ENCODE assay signal across 12 mouse cellular contexts in genomic region chrX:95445866-95446265, GRCm38 (mm10). TPM values are rescaled to one million over a fixed set of nuclear protein-coding genes. Genes with fewer than 3 reads are reported as not detected.
DNase-seq lines count a peak whose midpoint lies in the region; ATAC-seq and TF ChIP-seq lines count a peak whose summit lies in the region.
"Had no signal": no experiment of that assay in that cellular context is flagged by ENCODE, and none has a peak within 500 bp of the region (broad histone marks: within the 10 kb centered on the region; RNA-seq: fewer than 3 reads in every experiment).

No protein-coding gene starts in this region.

- H3K4me1 ChIP-seq in kidney, adult 2 months (ENCODE audit: control insufficient read depth, insufficient read depth, low read length), result no peaks in the 10 kb centered on the region; the same call in 1 of the 2 replicates
- H3K4me1 ChIP-seq in lung, embryonic 14.5 days (ENCODE audit: insufficient read depth), result no peaks in the 10 kb centered on the region
- H3K4me1 ChIP-seq in thymus, adult 2 months (replicated peaks; ENCODE audit: control insufficient read depth, insufficient read depth, low read length), result peaks cover 10% of the 10 kb centered on the region
- H3K4me1 ChIP-seq: intestine, embryonic 15.5 days had no signal

- H3K4me3 ChIP-seq in kidney, adult 2 months (ENCODE audit: insufficient read depth, low read depth, low read length), result no peak overlapping the region
- no peak overlapping the region for H3K4me3 ChIP-seq in lung, embryonic 14.5 days (ENCODE audit: low read depth, low read length)
- H3K4me3 ChIP-seq in thymus, adult 2 months (ENCODE audit: control insufficient read depth, insufficient read depth, low read length), result no peak overlapping the region

- WGBS in kidney, adult 2 months, result 41% methylated on average over 2 of the region's 2 CpGs
- WGBS in lung, embryonic 14.5 days, result 51% methylated on average over 2 of the region's 2 CpGs
- WGBS in thymus, adult 2 months, result 97% methylated on average over 2 of the region's 2 CpGs

- H3K36me3 ChIP-seq in kidney, adult 2 months (ENCODE audit: control insufficient read depth, insufficient read depth, low read length), result no peaks in the 10 kb centered on the region
- H3K36me3 ChIP-seq in lung, embryonic 14.5 days (ENCODE audit: insufficient read depth), result no peaks in the 10 kb centered on the region
- H3K36me3 ChIP-seq in thymus, adult 2 months (ENCODE audit: control insufficient read depth, insufficient read depth, low read length), result no peaks in the 10 kb centered on the region
- H3K36me3 ChIP-seq: intestine, embryonic 15.5 days had no signal

- H3K27me3 ChIP-seq in kidney, adult 2 months (replicated peaks; ENCODE audit: control insufficient read depth, insufficient read depth, low read length), result no peaks in the 10 kb centered on the region
- no peaks in the 10 kb centered on the region for H3K27me3 ChIP-seq in lung, embryonic 14.5 days (ENCODE audit: insufficient read depth, low read length)
- no peaks in the 10 kb centered on the region for H3K27me3 ChIP-seq in thymus, adult 2 months (ENCODE audit: control insufficient read depth, insufficient read depth, low read length)
- H3K27me3 ChIP-seq: intestine, embryonic 15.5 days had no signal

- no peaks in the 10 kb centered on the region for H3K9me3 ChIP-seq in lung, embryonic 14.5 days (ENCODE audit: low read depth, low read length)
- H3K9me3 ChIP-seq: intestine, embryonic 15.5 days had no signal

- TF ChIP-seq CTCF in kidney, adult 2 months (conservative IDR thresholded peaks at IDR 0.05; ENCODE audit: insufficient read depth, insufficient read length, low read depth, low read length), result no peak
- no peak for TF ChIP-seq CTCF in lung, embryonic 14.5 days (IDR thresholded peaks at IDR 0.05; ENCODE audit: low read depth)
- TF ChIP-seq CTCF in thymus, adult 2 months (IDR thresholded peaks at IDR 0.05; ENCODE audit: borderline replicate concordance, control insufficient read depth, extremely low read depth, insufficient read depth, low read length, poor library complexity), result no peak

- no peak overlapping the region for H3K9ac ChIP-seq in lung, embryonic 14.5 days
- H3K9ac ChIP-seq: intestine, embryonic 15.5 days; liver, embryonic 14.5 days had no signal

- peak overlapping the region; percentile 92 for H3K27ac ChIP-seq in kidney, adult 2 months (ENCODE audit: insufficient read depth, low read depth, low read length)
- peak overlapping the region; percentile 36; the same call in 1 of the 2 replicates for H3K27ac ChIP-seq in lung, embryonic 14.5 days (ENCODE audit: low read depth)
- H3K27ac ChIP-seq in thymus, adult 2 months (ENCODE audit: control insufficient read depth, insufficient read depth, low read length), result no peak overlapping the region
- H3K27ac ChIP-seq: left cerebral cortex, adult 2 months; liver, embryonic 14.5 days had no signal

- peak; percentile 15 to 23 for DNase-seq in urinary bladder, adult 18-20 months (ENCODE audit: low spot score in 2 of 2)
- DNase-seq in urinary bladder, postnatal 10 days (ENCODE audit: low spot score), result no peak
- DNase-seq in kidney, adult 2 months, result peak; percentile 83
- peak; percentile 68 for DNase-seq in lung, embryonic 14.5 days
- DNase-seq in thymus, adult 2 months, result no peak
- no peak for DNase-seq in right cerebral cortex, postnatal 10 days (ENCODE audit: low spot score in 2 of 2)
- DNase-seq: adrenal gland, postnatal 36 days; heart, postnatal 36 days had no signal

- ATAC-seq in lung, embryonic 14.5 days (ENCODE audit: insufficient read depth), result no peak
- no peak for ATAC-seq in megakaryocyte-erythroid progenitor cell, adult 5-6 weeks (replicated peaks; ENCODE audit: low FRiP score, low TSS enrichment, poor library complexity, severe bottlenecking)

- no peak for TF ChIP-seq POLR2A in kidney, adult 2 months (IDR thresholded peaks at IDR 0.05; ENCODE audit: low read depth, low read length)
- no peak for TF ChIP-seq POLR2A in thymus, adult 2 months (IDR thresholded peaks at IDR 0.05; ENCODE audit: control insufficient read depth, extremely low read depth, insufficient read depth, low read length, poor library complexity)

- H3K4me2 ChIP-seq in lung, embryonic 14.5 days, result no peak overlapping the region

RNA-seq across cellular contexts. Expression of gene Amer1, which starts 1.2 kb away (rescaled TPM):
- 1.8 TPM in 2 replicates for polyA plus RNA-seq in kidney, adult 2 months (2012; rRNA removed)
- polyA plus RNA-seq in lung, embryonic 14.5 days (2014; fragmentation: Nextera tagmentation; extraction: Ambion mirVana), result 11.0 and 11.5 TPM in 2 replicates
- polyA plus RNA-seq in thymus, adult 2 months (2012; rRNA removed), result 5.1 and 5.2 TPM in 2 replicates
- 9.5 and 9.6 TPM in 2 replicates for total RNA-seq in megakaryocyte-erythroid progenitor cell, adult 5-6 weeks (2014; fragmentation: Nextera tagmentation)
- total RNA-seq in megakaryocyte-erythroid progenitor cell, adult 5-6 weeks (2017), result 6.2 and 10.1 TPM in 2 replicates

Comparison
In these comparisons a context has a peak if more than half of its experiments do, and no peak if none do; other contexts are left out.
1. DNase-seq: peak in urinary bladder, adult 18-20 months (2 of 2), kidney, adult 2 months (single experiment) and lung, embryonic 14.5 days (single experiment); none in urinary bladder, postnatal 10 days (single experiment), thymus, adult 2 months (single experiment) and right cerebral cortex, postnatal 10 days (0 of 2).